13 mouse cellular contexts compared by ENCODE assay signal in genomic region chr11:49763555-49763954, GRCm38 (mm10). TPM values are rescaled to one million over a fixed set of nuclear protein-coding genes. Genes with fewer than 3 reads are reported as not detected.
A peak's percentile ranks its signal among the peaks of the same experiment; 100 is the strongest.
DNase-seq lines count a peak whose midpoint lies in the region; ATAC-seq lines count a peak whose summit lies in the region.
"Had no signal": no experiment of that assay in that cellular context is flagged by ENCODE, and none has a peak within 500 bp of the region (broad histone marks: within the 10 kb centered on the region; RNA-seq: fewer than 3 reads in every experiment).

No protein-coding gene starts in this region.

- H3K27ac ChIP-seq in kidney, embryonic 16.5 days (ENCODE audit: low read length): peak overlapping the region; percentile 90; the same call in 1 of the 2 replicates
- peak overlapping the region; percentile 81 for H3K27ac ChIP-seq in embryonic facial prominence, embryonic 14.5 days (replicated peaks; ENCODE audit: low read depth, low read length)
- peak overlapping the region; percentile 11; the same call in 1 of the 2 replicates for H3K27ac ChIP-seq in stomach, embryonic 14.5 days (ENCODE audit: low read length)
- H3K27ac ChIP-seq: liver, embryonic 14.5 days had no signal

- no peaks in the 10 kb centered on the region for H3K9me3 ChIP-seq in kidney, embryonic 16.5 days (ENCODE audit: low read length)
- H3K9me3 ChIP-seq in embryonic facial prominence, embryonic 14.5 days (ENCODE audit: control insufficient read depth, low read length): no peaks in the 10 kb centered on the region
- H3K9me3 ChIP-seq in stomach, embryonic 14.5 days (ENCODE audit: control insufficient read depth, low read depth, low read length): no peaks in the 10 kb centered on the region
- H3K9me3 ChIP-seq: G1E; stomach, embryonic 15.5 days had no signal

- peak; percentile 21 for DNase-seq in gastrocnemius, adult 18-20 months (ENCODE audit: low spot score)
- DNase-seq in gastrocnemius, postnatal 36 days: no peak
- no peak for DNase-seq in kidney, postnatal 14 days
- DNase-seq in embryonic facial prominence, embryonic 14.5 days (ENCODE audit: low spot score): peak; percentile 62
- no peak for DNase-seq in ovary, postnatal 14 days (ENCODE audit: low spot score)
- no peak for DNase-seq in left cerebral cortex, postnatal 36 days (ENCODE audit: low spot score in 2 of 2)
- DNase-seq: kidney, adult 18-20 months had no signal

- intact Hi-C loops in gastrocnemius, postnatal 36 days (cut with DNase I): no loop called here
- intact Hi-C loops in left cerebral cortex, postnatal 36 days (cut with DNase I): no loop called here

- H3K9ac ChIP-seq in kidney, embryonic 16.5 days (replicated peaks; ENCODE audit: low read length): no peak overlapping the region
- H3K9ac ChIP-seq in embryonic facial prominence, embryonic 14.5 days (ENCODE audit: low read depth, low read length): no peak overlapping the region
- no peak overlapping the region for H3K9ac ChIP-seq in stomach, embryonic 14.5 days (replicated peaks; ENCODE audit: low read depth, low read length)
- H3K9ac ChIP-seq: liver, embryonic 14.5 days; stomach, embryonic 15.5 days had no signal

- no peak overlapping the region for H3K4me2 ChIP-seq in kidney, embryonic 16.5 days (replicated peaks; ENCODE audit: low read depth, low read length)
- H3K4me2 ChIP-seq in embryonic facial prominence, embryonic 14.5 days (ENCODE audit: low read depth, low read length): no peak overlapping the region
- no peak overlapping the region for H3K4me2 ChIP-seq in stomach, embryonic 14.5 days (replicated peaks; ENCODE audit: low read depth, low read length)
- H3K4me2 ChIP-seq: stomach, embryonic 15.5 days had no signal

- H3K36me3 ChIP-seq in kidney, embryonic 16.5 days (ENCODE audit: insufficient read depth, low read length): no peaks in the 10 kb centered on the region
- H3K36me3 ChIP-seq in embryonic facial prominence, embryonic 14.5 days (ENCODE audit: control insufficient read depth, insufficient read depth, low read length): no peaks in the 10 kb centered on the region
- H3K36me3 ChIP-seq in stomach, embryonic 14.5 days (ENCODE audit: control insufficient read depth, insufficient read depth, low read length): no peaks in the 10 kb centered on the region
- H3K36me3 ChIP-seq: G1E; stomach, embryonic 15.5 days had no signal

- ATAC-seq in kidney, embryonic 16.5 days (ENCODE audit: low FRiP score, low TSS enrichment): peak; percentile 36
- ATAC-seq in embryonic facial prominence, embryonic 14.5 days (ENCODE audit: low read depth): 0 out of 2 replicates have a peak, but pooled peaks have one; percentile 17
- ATAC-seq in stomach, embryonic 14.5 days (ENCODE audit: insufficient number of reproducible peaks, insufficient read depth, low FRiP score, low read depth): no peak
- ATAC-seq: forebrain, embryonic 16.5 days had no signal

- peaks cover 19% of the 10 kb centered on the region for H3K4me1 ChIP-seq in kidney, embryonic 16.5 days (ENCODE audit: insufficient read depth, low read length)
- H3K4me1 ChIP-seq in embryonic facial prominence, embryonic 14.5 days (ENCODE audit: control insufficient read depth, insufficient read depth, low read length): peaks cover 30% of the 10 kb centered on the region
- H3K4me1 ChIP-seq in stomach, embryonic 14.5 days (ENCODE audit: control insufficient read depth, insufficient read depth, low read length): no peaks in the 10 kb centered on the region

- H3K4me3 ChIP-seq in kidney, embryonic 16.5 days (ENCODE audit: low read length): no peak overlapping the region
- H3K4me3 ChIP-seq in embryonic facial prominence, embryonic 14.5 days (ENCODE audit: low read depth, low read length): no peak overlapping the region
- no peak overlapping the region for H3K4me3 ChIP-seq in stomach, embryonic 14.5 days (ENCODE audit: low read depth, low read length)
- H3K4me3 ChIP-seq: stomach, embryonic 15.5 days had no signal

- H3K27me3 ChIP-seq in kidney, embryonic 16.5 days (ENCODE audit: insufficient read depth, low read length): no peaks in the 10 kb centered on the region
- H3K27me3 ChIP-seq in embryonic facial prominence, embryonic 14.5 days (replicated peaks; ENCODE audit: control insufficient read depth, insufficient read depth, low read length): no peaks in the 10 kb centered on the region
- H3K27me3 ChIP-seq in stomach, embryonic 14.5 days (ENCODE audit: control insufficient read depth, insufficient read depth, low read length): no peaks in the 10 kb centered on the region
- H3K27me3 ChIP-seq: stomach, embryonic 15.5 days had no signal

RNA-seq across cellular contexts. Expression of gene Gfpt2, which starts 30.4 kb away (rescaled TPM):
- total RNA-seq in gastrocnemius, adult 18-20 months (2021): 10 to 100 TPM in 1 of 2 experiments, 1 to 10 TPM in 1; 4.6 to 11.7 TPM
- 1 to 10 TPM; 5.7 to 6.2 TPM for total RNA-seq in gastrocnemius, postnatal 36 days (2021)
- polyA plus RNA-seq in kidney, embryonic 16.5 days (2015; fragmentation: Nextera tagmentation; extraction: Ambion mirVana): 13.2 and 13.5 TPM in 2 replicates
- 22.5 and 26.9 TPM in 2 replicates for polyA plus RNA-seq in embryonic facial prominence, embryonic 14.5 days (2014; fragmentation: Nextera tagmentation; extraction: Ambion mirVana)
- polyA plus RNA-seq in stomach, embryonic 14.5 days (2014; fragmentation: Nextera tagmentation; extraction: Ambion mirVana): 10.4 and 10.5 TPM in 2 replicates
- 1 to 10 TPM; 7.6 to 8.0 TPM for total RNA-seq in left cerebral cortex, postnatal 36 days (2021)
- polyA plus RNA-seq: G1E had no signal

RNA-seq across cellular contexts. Expression of gene Cnot6, which starts 51.0 kb away (rescaled TPM):
- total RNA-seq in gastrocnemius, adult 18-20 months (2021): 10 to 100 TPM; 10.4 to 10.7 TPM
- total RNA-seq in gastrocnemius, postnatal 36 days (2021): 10 to 100 TPM in 1 of 2 experiments, 1 to 10 TPM in 1; 9.7 to 10.5 TPM
- 53.7 and 65.7 TPM in 2 replicates for polyA plus RNA-seq in kidney, embryonic 16.5 days (2015; fragmentation: Nextera tagmentation; extraction: Ambion mirVana)
- polyA plus RNA-seq in embryonic facial prominence, embryonic 14.5 days (2014; fragmentation: Nextera tagmentation; extraction: Ambion mirVana): 56.4 and 60.1 TPM in 2 replicates
- 59.8 and 62.6 TPM in 2 replicates for polyA plus RNA-seq in stomach, embryonic 14.5 days (2014; fragmentation: Nextera tagmentation; extraction: Ambion mirVana)
- 10 to 100 TPM; 44.3 to 55.0 TPM for total RNA-seq in left cerebral cortex, postnatal 36 days (2021)

Comparison
In these comparisons a context has a peak if more than half of its experiments do, and no peak if none do; other contexts are left out.
1. DNase-seq: peak in gastrocnemius, adult 18-20 months (single experiment) and embryonic facial prominence, embryonic 14.5 days (single experiment); none in gastrocnemius, postnatal 36 days (0 of 2), kidney, postnatal 14 days (single experiment), ovary, postnatal 14 days (single experiment) and left cerebral cortex, postnatal 36 days (0 of 2).
2. H3K27ac ChIP-seq: peak in every context shown above with its lines; median percentile 90 in kidney, embryonic 16.5 days; 81 in embryonic facial prominence, embryonic 14.5 days; 11 in stomach, embryonic 14.5 days.